Mouse (Mus musculus) neural tube, embryonic 14.5 days (tissue): ENCODE measurements at regions not wholly inside any gene's neighbourhood (a gene's known extent, or its start where the extent isn't known, plus 50 kb on each side); places are given as distances from the start of the nearest gene placed in this dataset.
"Not testable (repeated sequence)": the region's sequence is repeated elsewhere in the genome, so short reads cannot be mapped to it uniquely, and the experiment has no call there.

Experiments used
- ATAC-seq: fragments of 200-750 bp; cut with Nextera tagmentation; 2 replicates; pipeline ENCODE4 v1.8.0; 2017; ENCODE audit warnings: low read depth, mild to moderate bottlenecking, moderate TSS enrichment, moderate library complexity
- H3K27ac ChIP-seq: fragments of 300-500 bp; sonication (generic); 2 replicates; pipeline ENCODE4 v1.5.1; 2014; ENCODE audit warnings: low read depth, mild to moderate bottlenecking, control low read depth, low read length, moderate library complexity, mixed read lengths
- H3K27me3 ChIP-seq: fragments of 300-500 bp; sonication (generic); 2 replicates; pipeline ENCODE4 v1.6.1; 2014; ENCODE audit warnings: low read length; ENCODE audit not compliant: control insufficient read depth, insufficient read depth
- H3K36me3 ChIP-seq: fragments of 300-500 bp; sonication (generic); 2 replicates; pipeline ENCODE4 v1.6.1; 2014; ENCODE audit warnings: low read length, mixed read lengths; ENCODE audit not compliant: control insufficient read depth, insufficient read depth
- H3K4me1 ChIP-seq: fragments of 300-500 bp; sonication (generic); 2 replicates; pipeline ENCODE4 v1.6.1; 2014; ENCODE audit warnings: low read length; ENCODE audit not compliant: control insufficient read depth, insufficient read depth
- H3K4me2 ChIP-seq: fragments of 300-500 bp; sonication (generic); 2 replicates; pipeline ENCODE4 v1.6.1; 2014; ENCODE audit warnings: mild to moderate bottlenecking, low read depth, low read length, control low read depth
- H3K4me3 ChIP-seq: fragments of 300-500 bp; sonication (generic); 2 replicates; pipeline ENCODE4 v1.5.1; 2014; ENCODE audit warnings: low read depth, low read length, control low read depth, mixed read lengths
- H3K9ac ChIP-seq: fragments of 300-500 bp; sonication (generic); replicated peaks from 2 replicates; pipeline ENCODE4 v1.6.1; 2014; ENCODE audit warnings: low read depth, mild to moderate bottlenecking, control low read depth, low read length, mixed read lengths
- H3K9me3 ChIP-seq: fragments of 300-500 bp; sonication (generic); 2 replicates; pipeline ENCODE4 v1.6.1; 2016; ENCODE audit warnings: low read length; ENCODE audit not compliant: control insufficient read depth
- WGBS: fragments of 180-500 bp; shearing (Covaris S2); extraction: QIAGEN DNeasy Blood & Tissue Kit; methylation state at CpG from one replicate; pipeline ENCODE4 v1.1.7; 2014; 5-methylcytosine and 5-hydroxymethylcytosine counted together

DNA sequence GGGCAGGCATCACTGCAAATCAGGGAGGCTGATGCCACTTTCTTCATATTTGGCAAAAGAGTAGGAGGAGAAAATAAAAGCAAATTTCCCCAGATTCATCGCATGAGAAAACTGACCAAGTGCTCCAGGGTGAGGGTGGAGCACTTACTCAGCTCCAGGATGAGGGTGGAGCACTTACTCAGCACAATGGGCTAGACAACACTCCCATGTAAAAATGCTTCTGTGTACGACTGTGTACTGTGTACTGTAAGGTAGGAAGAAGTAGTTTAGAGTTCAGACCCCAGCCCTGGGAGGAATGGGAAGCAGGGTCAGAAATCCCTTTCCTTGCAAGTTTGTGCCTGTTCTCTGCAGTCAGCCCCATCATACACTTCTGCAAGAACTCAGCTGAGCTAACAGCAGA, 245.3 kb upstream of the Ell2 start:
- Histone ChIP-seq H3K4me2 (no peak overlapping the region), H3K27me3 (no peaks in the 10 kb centered on the region), H3K36me3 (no peaks in the 10 kb centered on the region), H3K4me3 (no peak overlapping the region), H3K9ac (no peak overlapping the region), H3K27ac (no peak overlapping the region), H3K4me1 (no peaks in the 10 kb centered on the region), H3K9me3 (no peaks in the 10 kb centered on the region)
- ATAC-seq: no peak
- WGBS: 69% methylated on average over 2 of the region's 2 CpGs

DNA sequence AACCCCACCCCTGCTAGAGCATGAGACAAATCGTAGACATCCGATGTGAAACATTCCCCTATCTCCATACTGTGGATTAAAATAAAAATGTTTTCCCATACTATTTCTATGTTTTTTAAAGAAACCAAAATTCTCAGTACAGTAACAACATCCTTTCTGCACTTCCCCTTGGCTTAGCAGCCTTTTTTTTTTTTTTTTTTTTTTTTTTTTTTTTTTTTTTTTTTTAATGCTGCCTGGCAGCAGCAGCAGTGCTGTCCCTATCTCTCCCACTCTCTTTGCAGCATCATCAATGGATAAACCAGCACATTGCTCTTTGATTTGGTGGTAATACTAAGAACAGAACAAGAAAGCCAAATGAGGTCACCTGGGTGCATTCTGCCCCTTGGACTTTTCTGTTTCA, 239.3 kb upstream of the Ell2 start:
- no peaks in the 10 kb centered on the region for H3K36me3 ChIP-seq
- H3K27me3 ChIP-seq: no peaks in the 10 kb centered on the region
- H3K27ac ChIP-seq: no peak overlapping the region
- 100% methylated on average over 2 of the region's 2 CpGs for WGBS
- no peak for ATAC-seq
- no peaks in the 10 kb centered on the region for H3K9me3 ChIP-seq
- H3K4me1 ChIP-seq: no peaks in the 10 kb centered on the region
- no peak overlapping the region for H3K4me2 ChIP-seq
- no peak overlapping the region for H3K4me3 ChIP-seq
- no peak overlapping the region for H3K9ac ChIP-seq

DNA sequence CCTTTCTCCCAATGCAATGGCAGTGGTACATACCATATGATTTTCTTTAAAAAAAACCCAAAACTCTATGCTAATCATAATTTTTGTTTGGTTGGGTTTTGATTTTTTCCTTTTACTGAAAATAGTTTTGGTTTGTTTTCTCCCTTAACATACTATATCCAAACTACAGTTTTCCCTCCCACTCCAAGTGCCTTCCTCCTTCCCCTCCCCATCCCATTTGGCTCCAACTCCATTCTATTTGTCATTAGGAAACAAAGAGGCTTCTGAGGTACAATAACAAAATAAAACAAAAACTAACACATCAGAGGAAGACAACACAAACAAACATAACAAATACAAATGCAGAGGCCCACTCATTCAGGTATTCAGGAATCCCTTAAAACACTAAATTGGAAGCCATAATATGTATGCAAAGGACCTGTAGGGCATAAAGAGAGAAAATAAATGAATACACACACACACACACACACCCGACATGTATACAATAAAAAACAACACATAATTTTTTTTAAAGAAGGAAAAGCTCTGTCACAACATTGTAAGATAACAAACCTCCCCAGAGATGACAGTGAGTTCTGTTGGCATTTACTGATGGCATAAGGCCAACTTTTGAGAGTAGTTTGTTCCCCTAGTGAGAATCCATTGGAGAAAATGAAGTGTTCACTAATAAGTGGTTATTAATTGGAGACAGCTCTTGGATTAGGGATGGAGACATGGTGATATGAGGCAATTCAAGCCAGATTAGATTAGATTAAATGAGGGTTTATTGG, 230.5 kb upstream of the Ell2 start:
- no peak overlapping the region for H3K27ac ChIP-seq
- H3K9ac ChIP-seq: no peak overlapping the region
- no peaks in the 10 kb centered on the region for H3K4me1 ChIP-seq
- H3K4me3 ChIP-seq: no peak overlapping the region
- no peaks in the 10 kb centered on the region for H3K9me3 ChIP-seq
- H3K27me3 ChIP-seq: no peaks in the 10 kb centered on the region
- H3K36me3 ChIP-seq: no peaks in the 10 kb centered on the region
- no peak overlapping the region for H3K4me2 ChIP-seq
- no peak for ATAC-seq
- 97% methylated on average over 1 of the region's 1 CpGs for WGBS

DNA sequence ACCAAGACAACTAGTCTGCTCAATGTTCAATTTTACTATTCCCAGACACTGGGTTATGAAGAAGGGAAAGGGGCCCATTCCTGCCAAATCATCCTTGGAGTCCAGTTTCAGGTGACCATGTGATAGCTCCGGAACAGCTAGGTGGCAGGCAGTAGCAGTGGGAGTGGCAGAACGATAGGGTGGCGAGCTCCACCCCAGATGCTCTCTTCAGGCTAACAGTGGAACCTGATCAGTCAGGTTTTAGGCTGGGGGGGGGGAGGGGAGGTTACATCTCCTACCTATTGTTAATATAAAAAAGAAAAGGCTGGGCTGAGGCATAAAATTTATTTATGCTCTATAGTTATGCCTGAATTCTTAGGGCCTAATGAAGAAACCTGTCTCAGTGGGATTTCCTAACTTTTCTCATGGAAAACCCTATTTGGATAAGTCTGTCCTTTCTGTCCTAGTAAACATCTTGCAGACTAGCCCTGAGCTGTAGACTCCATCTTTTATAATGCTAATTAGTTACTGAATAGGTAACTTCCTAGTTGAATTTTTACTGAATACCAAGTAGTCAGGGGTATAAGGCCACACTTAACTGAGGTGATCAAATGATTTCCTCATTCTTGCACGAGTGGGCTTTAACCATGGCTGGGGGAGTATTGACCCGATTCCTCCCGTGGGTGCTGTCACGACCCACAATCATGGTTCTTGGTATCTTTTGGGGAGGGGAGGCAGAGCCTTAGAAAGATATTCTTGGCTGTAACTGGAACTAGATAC, 223.2 kb upstream of the Ell2 start:
- not testable (repeated sequence) for H3K4me2 ChIP-seq, H3K27ac ChIP-seq, H3K9ac ChIP-seq, ATAC-seq, H3K4me3 ChIP-seq, H3K4me1 ChIP-seq, H3K9me3 ChIP-seq, H3K36me3 ChIP-seq, H3K27me3 ChIP-seq
- 87% methylated on average over 7 of the region's 7 CpGs for WGBS

DNA sequence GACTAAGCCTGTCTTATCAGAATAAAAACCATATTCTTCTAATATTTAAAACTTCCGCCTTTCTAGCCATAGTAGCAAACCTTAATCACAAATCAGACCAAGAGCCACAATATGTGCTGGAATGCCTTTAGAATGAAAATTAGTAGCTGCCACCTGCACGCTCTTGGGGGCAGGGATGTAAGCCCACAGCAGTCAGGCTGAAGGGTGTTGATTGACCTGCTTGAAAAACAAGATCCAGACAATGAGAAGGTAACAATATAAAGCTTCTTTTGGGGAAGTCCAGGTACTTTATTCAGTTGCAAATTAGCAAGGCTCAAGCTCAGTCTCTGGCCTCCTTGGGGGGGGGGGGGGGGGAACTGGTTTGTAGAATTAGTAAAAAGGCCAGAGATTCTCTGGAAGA, 222.3 kb upstream of the Ell2 start:
- not testable (repeated sequence) for H3K9ac ChIP-seq, H3K27me3 ChIP-seq, H3K36me3 ChIP-seq, H3K9me3 ChIP-seq, H3K27ac ChIP-seq, H3K4me1 ChIP-seq, H3K4me2 ChIP-seq, ATAC-seq, H3K4me3 ChIP-seq
- 81% methylated on average over 2 of the region's 2 CpGs for WGBS

DNA sequence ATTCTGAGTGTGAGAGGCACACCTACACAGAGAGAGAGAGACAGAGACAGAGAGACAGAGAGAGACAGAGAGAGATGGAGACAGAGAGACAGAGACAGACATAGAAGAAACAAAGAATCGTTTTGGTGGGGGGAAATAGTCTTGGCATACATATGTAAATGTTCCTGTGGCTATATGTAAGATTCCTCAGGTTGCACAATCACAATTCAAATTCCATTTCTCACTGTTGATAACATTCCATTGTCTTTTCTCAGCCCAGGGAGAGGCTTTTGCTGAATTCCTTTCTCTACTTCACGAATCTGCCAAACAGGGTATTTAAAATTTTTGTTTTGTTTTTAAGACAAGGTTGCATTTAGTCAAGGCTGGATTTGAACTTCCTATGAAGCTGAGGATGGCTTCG, 205.0 kb upstream of the Ell2 start:
- Histone ChIP-seq H3K4me3 (no peak overlapping the region), H3K4me1 (no peaks in the 10 kb centered on the region), H3K4me2 (no peak overlapping the region), H3K27me3 (no peaks in the 10 kb centered on the region), H3K9me3 (no peaks in the 10 kb centered on the region), H3K27ac (no peak overlapping the region), H3K9ac (no peak overlapping the region), H3K36me3 (no peaks in the 10 kb centered on the region)
- no peak for ATAC-seq
- WGBS: 79% methylated on average over 3 of the region's 3 CpGs

DNA sequence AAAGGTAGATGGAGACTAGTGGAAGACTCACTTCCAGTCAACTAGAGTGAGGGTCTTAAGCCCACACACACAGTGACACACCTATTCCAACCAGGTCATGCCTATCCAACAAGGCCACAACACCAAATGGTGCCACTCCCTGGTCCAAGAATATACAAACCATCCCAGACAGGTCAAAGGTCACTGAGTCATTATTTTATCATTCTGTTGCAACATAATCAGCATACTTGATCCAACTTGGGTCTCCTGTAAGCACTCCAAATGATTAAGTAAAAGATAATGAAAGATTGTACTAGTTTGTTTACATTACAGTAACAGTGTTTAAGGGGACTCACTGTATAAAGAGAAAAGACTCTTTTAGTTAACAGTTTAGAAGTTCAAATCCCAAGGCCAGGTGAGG, 203.2 kb upstream of the Ell2 start:
- no peaks in the 10 kb centered on the region for H3K27me3 ChIP-seq
- H3K4me1 ChIP-seq: no peaks in the 10 kb centered on the region
- no peak for ATAC-seq

DNA sequence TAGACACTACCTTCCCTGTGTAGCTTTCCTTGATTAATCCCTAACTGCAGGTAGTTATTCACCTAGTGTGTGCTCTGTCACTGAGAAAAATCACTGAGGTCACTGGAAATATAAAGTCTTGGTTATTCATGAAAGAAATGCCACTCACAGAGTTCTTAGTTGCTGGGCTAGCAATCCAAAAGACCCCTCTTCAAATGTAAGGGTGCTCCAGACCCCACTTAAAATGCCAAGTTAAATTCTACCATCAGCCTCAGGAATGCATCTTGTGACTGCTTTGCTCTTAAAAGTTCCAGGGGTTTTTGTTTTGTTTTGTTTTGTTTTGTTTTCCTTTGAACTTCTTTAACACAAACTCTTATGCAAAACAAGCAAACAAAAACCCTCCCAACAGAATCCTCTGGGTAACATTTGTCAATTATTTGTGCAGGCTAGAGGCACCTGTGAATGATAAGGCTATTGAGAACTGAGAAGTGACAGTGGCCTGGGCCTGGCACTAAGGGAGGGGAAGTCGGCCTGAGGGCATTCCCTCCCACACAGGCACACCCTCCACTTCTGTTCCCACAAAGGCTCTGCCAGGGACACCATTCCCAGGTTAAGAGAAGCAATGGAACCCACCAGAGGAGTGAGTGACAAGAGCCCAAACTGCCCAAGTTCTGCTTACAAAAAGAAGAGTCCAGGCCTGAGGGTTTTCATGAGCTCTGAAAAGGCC, 192.1 kb upstream of the Ell2 start:
- ATAC-seq: no peak
- no peaks in the 10 kb centered on the region for H3K9me3 ChIP-seq

More for the DNA sequence above, 203.2 kb upstream of the Ell2 start:
- no peaks in the 10 kb centered on the region for H3K36me3 ChIP-seq
- no peak overlapping the region for H3K4me2 ChIP-seq
- H3K9ac ChIP-seq: no peak overlapping the region
- no peak overlapping the region for H3K27ac ChIP-seq
- H3K4me3 ChIP-seq: no peak overlapping the region
- H3K9me3 ChIP-seq: no peaks in the 10 kb centered on the region

More for the DNA sequence above, 192.1 kb upstream of the Ell2 start:
- WGBS: 61% methylated on average over 1 of the region's 1 CpGs
- no peaks in the 10 kb centered on the region for H3K4me1 ChIP-seq
- no peaks in the 10 kb centered on the region for H3K27me3 ChIP-seq
- no peak overlapping the region for H3K9ac ChIP-seq
- H3K4me2 ChIP-seq: no peak overlapping the region
- no peak overlapping the region for H3K4me3 ChIP-seq
- no peak overlapping the region for H3K27ac ChIP-seq
- H3K36me3 ChIP-seq: no peaks in the 10 kb centered on the region
